Mouse (Mus musculus) limb, embryonic 15.5 days (tissue): ENCODE results near the gene Eya4. TPM values are rescaled to one million over a fixed set of nuclear protein-coding genes. Genes with fewer than 3 reads are reported as not detected.

Experiments
- ATAC-seq: fragments of 200-750 bp; cut with Nextera tagmentation; 2 replicates; pipeline ENCODE4 v1.8.0; 2017; ENCODE audit warnings: low read depth, moderate TSS enrichment; ENCODE audit not compliant: insufficient number of reproducible peaks, low FRiP score, low TSS enrichment
- H3K27ac ChIP-seq: fragments of 300-500 bp; sonication (generic); 2 replicates; pipeline ENCODE4 v1.5.1; 2015; ENCODE audit warnings: moderate library complexity, mild to moderate bottlenecking, inconsistent platforms
- H3K27me3 ChIP-seq: fragments of 300-500 bp; sonication (generic); 2 replicates; pipeline ENCODE4 v1.6.1; 2015; ENCODE audit warnings: inconsistent platforms
- H3K36me3 ChIP-seq: fragments of 300-500 bp; sonication (generic); 2 replicates; pipeline ENCODE4 v1.6.1; 2015; ENCODE audit warnings: inconsistent platforms
- H3K4me1 ChIP-seq: fragments of 300-500 bp; sonication (generic); 2 replicates; pipeline ENCODE4 v1.6.1; 2015; ENCODE audit warnings: inconsistent platforms
- H3K4me2 ChIP-seq: fragments of 300-500 bp; sonication (generic); 2 replicates; pipeline ENCODE4 v1.6.1; 2015; ENCODE audit warnings: mild to moderate bottlenecking, inconsistent platforms
- H3K4me3 ChIP-seq: fragments of 300-500 bp; sonication (generic); 2 replicates; pipeline ENCODE4 v1.5.1; 2015; ENCODE audit warnings: mild to moderate bottlenecking, inconsistent platforms
- H3K9ac ChIP-seq: fragments of 300-500 bp; sonication (generic); 2 replicates; pipeline ENCODE4 v1.6.1; 2015; ENCODE audit warnings: inconsistent platforms
- H3K9me3 ChIP-seq: fragments of 300-500 bp; sonication (generic); 2 replicates; pipeline ENCODE4 v1.6.1; 2016; ENCODE audit warnings: inconsistent platforms
- WGBS: fragments of 180-500 bp; shearing (Covaris S2); methylation state at CpG from one replicate; pipeline ENCODE4 v1.1.7; 2015; 5-methylcytosine and 5-hydroxymethylcytosine counted together
- polyA plus RNA-seq: library from polyadenylated mRNA; unstranded; fragments of >200 nt; fragmentation: Nextera tagmentation; extraction: Ambion mirVana; gene quantifications from 2 replicates; pipeline ENCODE4 v1.2.1, GENCODE M21; 2015

Gene Eya4
- polyA plus RNA-seq, 1 experiment from 2014 or later: 4.8 TPM

GRCm38 (mm10) chr10:23220432-23220831, 130.2 kb downstream of the Eya4 start:
- Histone ChIP-seq H3K27ac (no peak overlapping the region), H3K4me2 (no peak overlapping the region), H3K27me3 (no peaks in the 10 kb centered on the region), H3K36me3 (no peaks in the 10 kb centered on the region), H3K9me3 (no peaks in the 10 kb centered on the region), H3K9ac (no peak overlapping the region), H3K4me3 (no peak overlapping the region), H3K4me1 (no peaks in the 10 kb centered on the region)
- ATAC-seq: no peak
- WGBS: 63% methylated on average over 3 of the region's 3 CpGs

GRCm38 (mm10) chr10:23216815-23217214, 133.8 kb downstream of the Eya4 start:
- no peak overlapping the region for H3K4me2 ChIP-seq
- no peak for ATAC-seq
- no peak overlapping the region for H3K27ac ChIP-seq
- 54% methylated on average over 4 of the region's 4 CpGs for whole genome bisulfite sequencing
- H3K36me3 ChIP-seq: no peaks in the 10 kb centered on the region
- no peaks in the 10 kb centered on the region for H3K4me1 ChIP-seq
- no peaks in the 10 kb centered on the region for H3K27me3 ChIP-seq
- H3K9me3 ChIP-seq: no peaks in the 10 kb centered on the region
- H3K4me3 ChIP-seq: no peak overlapping the region
- H3K9ac ChIP-seq: no peak overlapping the region

- Histone ChIP-seq H3K4me1 (no peaks in the 10 kb centered on the region), H3K4me3 (no peak overlapping the region), H3K9ac (no peak overlapping the region), H3K9me3 (no peaks in the 10 kb centered on the region), H3K27ac (no peak overlapping the region), H3K4me2 (no peak overlapping the region), H3K36me3 (no peaks in the 10 kb centered on the region), H3K27me3 (no peaks in the 10 kb centered on the region)
- WGBS: 73% methylated on average over 2 of the region's 2 CpGs
- ATAC-seq: no peak
Observed at GRCm38 (mm10) chr10:23211381-23211780, 139.2 kb downstream of the Eya4 start.

- no peaks in the 10 kb centered on the region for H3K9me3 ChIP-seq
- H3K27me3 ChIP-seq: no peaks in the 10 kb centered on the region
- WGBS: 50% methylated on average over 4 of the region's 4 CpGs
- ATAC-seq: no peak
- no peak overlapping the region for H3K4me3 ChIP-seq
- H3K9ac ChIP-seq: no peak overlapping the region
- H3K4me2 ChIP-seq: no peak overlapping the region
- no peak overlapping the region for H3K27ac ChIP-seq
- no peaks in the 10 kb centered on the region for H3K4me1 ChIP-seq
- no peaks in the 10 kb centered on the region for H3K36me3 ChIP-seq
Observed at GRCm38 (mm10) chr10:23203885-23204284, 146.7 kb downstream of the Eya4 start.

DNA sequence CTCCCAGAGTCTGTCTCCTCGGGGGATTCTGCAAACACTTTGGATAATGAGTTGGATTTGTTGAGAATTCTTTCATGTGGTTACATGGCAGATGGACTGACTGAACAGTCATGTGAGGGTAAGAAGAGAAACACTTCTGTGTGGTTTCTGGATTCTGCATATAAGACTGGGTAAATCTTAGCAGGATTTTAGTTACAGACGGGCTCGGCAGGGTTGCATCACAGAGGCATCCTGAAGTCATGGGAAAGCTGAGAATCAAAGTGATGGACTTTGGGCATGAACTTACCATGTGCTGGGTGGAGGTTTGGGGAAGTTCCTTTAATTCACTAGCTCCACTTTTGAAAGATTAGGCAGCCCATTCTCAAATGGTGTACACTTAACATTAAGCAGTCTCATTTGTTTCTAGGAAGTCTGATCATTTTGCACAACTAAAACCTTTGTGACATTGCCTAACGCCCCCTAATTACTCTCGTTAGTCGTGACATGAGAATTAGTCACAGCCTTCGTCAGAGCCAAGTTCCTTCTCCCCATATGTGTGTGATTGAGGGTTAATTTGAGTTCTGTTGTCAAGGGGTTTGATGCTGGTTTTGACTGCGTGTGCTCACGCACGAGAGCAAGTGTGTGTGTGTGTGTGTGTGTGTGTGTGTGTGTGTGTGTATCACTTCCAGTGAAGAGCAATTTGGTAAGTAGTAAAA, 147.3 kb downstream of the Eya4 start:
- Histone ChIP-seq H3K4me3 (no peak overlapping the region), H3K9me3 (no peaks in the 10 kb centered on the region), H3K9ac (no peak overlapping the region), H3K4me2 (no peak overlapping the region), H3K36me3 (no peaks in the 10 kb centered on the region), H3K27me3 (no peaks in the 10 kb centered on the region), H3K4me1 (no peaks in the 10 kb centered on the region), H3K27ac (no peak overlapping the region)
- ATAC-seq: no peak
- 36% methylated on average over 10 of the region's 10 CpGs for WGBS

DNA sequence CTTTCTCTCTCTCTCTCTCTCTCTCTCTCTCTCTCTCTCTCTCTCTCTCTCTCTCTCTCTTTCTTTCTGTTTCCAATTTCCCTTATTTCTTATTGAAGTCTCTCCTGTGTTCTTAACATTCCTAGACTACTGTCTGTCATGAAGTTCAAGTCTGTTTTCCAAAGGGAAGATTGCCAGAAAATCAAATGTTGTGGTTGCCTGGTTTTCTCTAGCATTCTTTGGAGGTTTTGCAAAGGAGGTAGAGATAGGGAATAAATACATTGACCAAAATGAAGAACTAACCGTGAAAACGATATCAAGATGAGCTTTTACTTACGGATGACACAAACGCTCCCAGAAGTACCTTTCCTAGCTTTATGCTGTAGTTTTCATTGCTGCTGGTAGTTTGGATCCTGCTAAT, 148.0 kb downstream of the Eya4 start:
- no peak overlapping the region for H3K27ac ChIP-seq
- 82% methylated on average over 4 of the region's 4 CpGs for WGBS
- no peak overlapping the region for H3K4me2 ChIP-seq

GRCm38 (mm10) chr10:23198251-23198650, 152.3 kb downstream of the Eya4 start:
- Histone ChIP-seq H3K9ac (no peak overlapping the region), H3K27ac (no peak overlapping the region), H3K4me2 (no peak overlapping the region), H3K4me1 (peaks cover 4% of the 10 kb centered on the region; the same call in 1 of the 2 replicates), H3K27me3 (no peaks in the 10 kb centered on the region), H3K36me3 (no peaks in the 10 kb centered on the region), H3K4me3 (no peak overlapping the region), H3K9me3 (no peaks in the 10 kb centered on the region)
- 83% methylated on average over 5 of the region's 5 CpGs for WGBS
- no peak for ATAC-seq

More for the DNA sequence above, 148.0 kb downstream of the Eya4 start:
- Histone ChIP-seq H3K9ac (no peak overlapping the region), H3K36me3 (no peaks in the 10 kb centered on the region), H3K9me3 (no peaks in the 10 kb centered on the region), H3K4me3 (no peak overlapping the region), H3K27me3 (no peaks in the 10 kb centered on the region), H3K4me1 (no peaks in the 10 kb centered on the region)
- no peak for ATAC-seq

DNA sequence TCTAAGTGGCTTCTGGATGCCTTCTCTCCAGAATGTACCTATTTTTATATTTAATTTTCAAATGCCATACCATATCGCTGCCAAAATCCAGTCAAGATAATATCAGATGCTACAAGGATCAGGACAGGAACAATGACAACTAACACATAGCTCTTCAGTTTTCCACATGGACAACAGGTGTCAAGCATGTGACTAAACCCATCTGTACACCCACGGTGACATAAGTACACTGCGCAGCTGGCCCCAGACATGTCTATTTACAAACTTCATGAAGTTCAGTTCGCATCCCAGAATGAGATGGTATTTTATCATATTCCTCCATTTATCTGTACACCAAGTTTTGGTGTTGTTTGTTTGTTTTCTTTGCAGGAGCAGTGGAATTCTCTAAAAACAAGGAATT, 154.2 kb downstream of the Eya4 start:
- H3K9ac ChIP-seq: no peak overlapping the region
- H3K4me2 ChIP-seq: no peak overlapping the region
- no peak overlapping the region for H3K27ac ChIP-seq
- H3K36me3 ChIP-seq: no peaks in the 10 kb centered on the region
- 88% methylated on average over 4 of the region's 4 CpGs for WGBS
- no peaks in the 10 kb centered on the region for H3K9me3 ChIP-seq
- ATAC-seq: no peak
- H3K4me3 ChIP-seq: no peak overlapping the region
- H3K4me1 ChIP-seq: peaks cover 4% of the 10 kb centered on the region; the same call in 1 of the 2 replicates
- H3K27me3 ChIP-seq: no peaks in the 10 kb centered on the region

DNA sequence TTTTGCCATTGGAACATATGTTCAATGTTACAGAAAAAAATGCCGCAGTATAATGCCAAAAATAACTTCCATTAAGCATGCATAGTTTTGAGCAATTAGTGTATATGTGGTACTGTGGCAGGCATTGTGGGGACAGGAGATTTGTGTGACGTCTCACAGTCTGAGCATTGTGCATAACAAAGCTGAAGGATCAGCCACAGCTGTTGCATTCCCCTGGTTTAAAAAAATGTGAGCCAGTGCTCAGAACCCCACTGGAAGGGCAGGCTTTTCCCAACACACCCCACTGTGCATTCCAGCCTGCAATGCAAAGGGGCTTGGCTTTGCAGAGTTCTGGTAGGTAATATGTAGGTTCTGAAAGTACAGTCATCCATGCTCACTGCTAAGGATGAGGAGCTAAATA, 155.2 kb downstream of the Eya4 start:
- no peaks in the 10 kb centered on the region for H3K27me3 ChIP-seq
- H3K27ac ChIP-seq: peak overlapping the region; percentile 22; the same call in 1 of the 2 replicates
- no peak overlapping the region for H3K9ac ChIP-seq
- no peak overlapping the region for H3K4me3 ChIP-seq
- H3K36me3 ChIP-seq: no peaks in the 10 kb centered on the region
- 34% methylated on average over 2 of the region's 2 CpGs for WGBS
- ATAC-seq: peak; percentile 78; the same call in 1 of the 2 replicates
- no peaks in the 10 kb centered on the region for H3K9me3 ChIP-seq
- peaks cover 7% of the 10 kb centered on the region for H3K4me1 ChIP-seq
- no peak overlapping the region for H3K4me2 ChIP-seq

- Histone ChIP-seq H3K27ac (no peak overlapping the region), H3K36me3 (no peaks in the 10 kb centered on the region), H3K9ac (no peak overlapping the region), H3K4me1 (peaks cover 6% of the 10 kb centered on the region; the same call in 1 of the 2 replicates), H3K4me3 (no peak overlapping the region), H3K27me3 (no peaks in the 10 kb centered on the region), H3K9me3 (no peaks in the 10 kb centered on the region), H3K4me2 (no peak overlapping the region)
- ATAC-seq: no peak
- WGBS: 50% methylated on average over 10 of the region's 10 CpGs
Observed at GRCm38 (mm10) chr10:23189836-23190235, 160.8 kb downstream of the Eya4 start.

GRCm38 (mm10) chr10:23185391-23185790, 165.2 kb downstream of the Eya4 start:
- H3K4me1 ChIP-seq: peaks cover 4% of the 10 kb centered on the region; the same call in 1 of the 2 replicates
- no peaks in the 10 kb centered on the region for H3K9me3 ChIP-seq
- no peak overlapping the region for H3K4me3 ChIP-seq
- no peaks in the 10 kb centered on the region for H3K36me3 ChIP-seq
- no peak overlapping the region for H3K4me2 ChIP-seq
- no peaks in the 10 kb centered on the region for H3K27me3 ChIP-seq
- no peak for ATAC-seq
- H3K27ac ChIP-seq: no peak overlapping the region
- WGBS: 87% methylated on average over 6 of the region's 6 CpGs
- no peak overlapping the region for H3K9ac ChIP-seq

DNA sequence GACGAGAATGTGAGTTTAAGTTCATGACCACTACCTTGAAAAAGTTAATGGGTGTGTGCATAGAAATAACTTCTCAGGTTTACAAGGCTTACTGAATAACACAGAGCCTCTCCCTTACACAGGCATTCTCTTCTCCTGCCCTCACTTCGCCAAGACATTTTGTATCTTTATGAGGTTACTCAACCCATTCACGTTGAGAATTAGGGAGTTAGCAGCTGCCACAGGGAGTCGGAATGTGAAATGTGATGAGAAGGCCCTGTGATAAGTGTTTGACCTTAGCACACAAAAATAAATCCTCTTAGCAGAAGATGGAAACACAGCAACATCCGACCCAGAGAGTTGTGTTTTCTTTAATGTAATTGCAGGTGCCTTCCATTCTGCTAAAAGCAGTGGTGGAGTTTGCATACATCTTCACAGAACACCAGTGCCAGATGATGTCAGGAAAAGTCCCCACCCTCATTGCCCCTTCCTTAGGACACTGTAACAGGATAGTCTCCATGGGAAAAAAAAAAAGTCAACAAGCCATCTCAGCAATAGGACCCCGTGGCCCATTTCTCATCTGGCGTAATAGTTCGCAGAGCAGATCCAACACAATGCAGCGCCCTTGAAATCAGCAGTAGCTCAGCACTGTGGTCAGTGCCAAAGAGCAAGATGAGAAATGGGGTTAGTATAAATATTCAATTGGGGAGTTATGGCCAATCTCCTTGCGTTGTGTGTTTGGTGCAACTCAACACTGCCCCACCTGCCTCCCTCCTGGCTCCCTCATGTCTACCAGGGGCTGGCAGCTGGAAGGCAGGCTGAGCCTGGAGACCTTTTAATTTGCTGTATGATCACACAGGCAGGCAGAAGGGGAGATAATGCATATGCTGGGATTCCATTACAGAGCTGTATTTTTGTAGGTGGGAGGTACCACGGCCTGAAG, 168.8 kb downstream of the Eya4 start:
- Histone ChIP-seq H3K4me1 (0 out of 2 replicates have a peak, but pooled peaks cover 5% of the 10 kb centered on the region), H3K9ac (no peak overlapping the region), H3K27ac (no peak overlapping the region), H3K36me3 (no peaks in the 10 kb centered on the region), H3K9me3 (no peaks in the 10 kb centered on the region), H3K27me3 (no peaks in the 10 kb centered on the region), H3K4me3 (no peak overlapping the region), H3K4me2 (no peak overlapping the region)
- ATAC-seq: no peak
- WGBS: 78% methylated on average over 11 of the region's 11 CpGs
